Mouse (Mus musculus) liver, adult 2 months (tissue): Measurements from ENCODE around the gene Tuft1. TPM values are rescaled to one million over a fixed set of nuclear protein-coding genes. Genes with fewer than 3 reads are reported as not detected.
A peak's percentile ranks its signal among the peaks of the same experiment; 100 is the strongest.
"Not testable (repeated sequence)": the region's sequence is repeated elsewhere in the genome, so short reads cannot be mapped to it uniquely, and the experiment has no call there.

Source experiments
- DNase-seq: peaks from one replicate; pipeline ENCODE4 v3.0.0-alpha.2; 2011; ENCODE audit warnings: low read depth, low spot score; ENCODE audit errors: extremely low read depth
- H3K27ac ChIP-seq: fragments of 200-500 bp; replicated peaks from 2 replicates; pipeline ENCODE4 v1.5.1; 2012; ENCODE audit warnings: low read depth, mild to moderate bottlenecking, control low read depth, inconsistent platforms, low read length; ENCODE audit not compliant: insufficient read depth
- H3K27me3 ChIP-seq: fragments of 200-500 bp; 2 replicates; pipeline ENCODE4 v1.6.1; 2012; ENCODE audit warnings: mild to moderate bottlenecking, moderate library complexity, low read length, inconsistent platforms; ENCODE audit not compliant: control insufficient read depth, insufficient read depth
- H3K36me3 ChIP-seq: fragments of 200-500 bp; 2 replicates; pipeline ENCODE4 v1.6.1; 2012; ENCODE audit warnings: low read length, inconsistent platforms; ENCODE audit not compliant: control insufficient read depth, insufficient read depth
- H3K4me1 ChIP-seq: fragments of 200-500 bp; 2 replicates; pipeline ENCODE4 v1.6.1; 2011; ENCODE audit warnings: low read length; ENCODE audit not compliant: control insufficient read depth, insufficient read depth
- H3K4me3 ChIP-seq: fragments of 200-500 bp; 2 replicates; pipeline ENCODE4 v1.5.1; 2011; ENCODE audit warnings: low read depth, mild to moderate bottlenecking, control low read depth, low read length, moderate library complexity; ENCODE audit not compliant: insufficient read depth
- H3K79me2 ChIP-seq: fragments of 200-500 bp; 2 replicates; pipeline ENCODE4 v1.6.1; 2012; ENCODE audit warnings: inconsistent platforms, mild to moderate bottlenecking, low read length, moderate library complexity; ENCODE audit not compliant: control insufficient read depth, insufficient read depth
- H3K9ac ChIP-seq: fragments of 200-500 bp; 2 replicates; pipeline ENCODE4 v1.6.1; 2012; ENCODE audit warnings: low read depth, mild to moderate bottlenecking, control low read depth, inconsistent platforms, low read length
- CTCF ChIP-seq: fragments of 200-500 bp; IDR thresholded peaks from 2 replicates; pipeline ENCODE4 v1.5.1; 2011; ENCODE audit warnings: low read depth, low read length, control low read depth
- POLR2A ChIP-seq: fragments of 200-500 bp; IDR thresholded peaks from 2 replicates; pipeline ENCODE4 v1.6.1; 2011; ENCODE audit warnings: low read length, control low read depth; ENCODE audit not compliant: insufficient read depth; ENCODE audit errors: extremely low read depth
- WGBS: fragments of 180-500 bp; shearing (Covaris S2); methylation state at CpG from one replicate; pipeline ENCODE4 v1.1.7; 2018; 5-methylcytosine and 5-hydroxymethylcytosine counted together
- polyA plus RNA-seq: library from polyadenylated mRNA; depleted of rRNA; stranded (reverse); fragments of >200 nt; gene quantifications from 2 replicates; pipeline ENCODE4 v1.2.3, GENCODE M21; 2012
- total RNA-seq: library from RNA; depleted of rRNA; stranded (reverse); fragments of >200 nt; gene quantifications from 2 replicates; pipeline ENCODE4 v1.2.3, GENCODE M21; 2014

The Tuft1 gene
- total and polyA plus RNA-seq, 2 experiments: 2.6 to 7.3 TPM

GRCm38 (mm10) chr3:94693329-94693825 lies 34.7 kb upstream of the Tuft1 start, which contains the start of gene Selenbp2:
Gene Selenbp2, plus strand, starts transcription at chr3:94693556.
- H3K27ac ChIP-seq: peak within 1 kb of the TSS; percentile 77
- TF ChIP-seq POLR2A: peak; percentile 81
- no peak for TF ChIP-seq CTCF
- H3K27me3 ChIP-seq: no peaks in the 10 kb centered on the region
- no peaks in the 10 kb centered on the region for H3K79me2 ChIP-seq
- WGBS: 6% methylated on average over 5 of the region's 5 CpGs
- H3K36me3 ChIP-seq: peaks cover 6% of the 10 kb centered on the region
- peak; percentile 65 for DNase-seq
- H3K9ac ChIP-seq: peak within 1 kb of the TSS; percentile 71
- H3K4me1 ChIP-seq: peaks cover 24% of the 10 kb centered on the region
- peak within 1 kb of the TSS; percentile 37 for H3K4me3 ChIP-seq

GRCm38 (mm10) chr3:94691694-94692093 lies 33.0 kb upstream of the Tuft1 start:
- not testable (repeated sequence) for DNase-seq, H3K79me2 ChIP-seq, H3K27me3 ChIP-seq, H3K4me3 ChIP-seq, H3K9ac ChIP-seq, H3K36me3 ChIP-seq
- 91% methylated on average over 4 of the region's 4 CpGs for WGBS
- Histone ChIP-seq H3K4me1 (peaks cover 30% of the 10 kb centered on the region), H3K27ac (peak overlapping the region; percentile 70)

GRCm38 (mm10) chr3:94690616-94691247 lies 32.1 kb upstream of the Tuft1 start:
- Histone ChIP-seq H3K36me3 (no peaks in the 10 kb centered on the region), H3K4me3 (no peak overlapping the region), H3K9ac (peak overlapping the region; percentile 53; the same call in 1 of the 2 replicates), H3K4me1 (peaks cover 30% of the 10 kb centered on the region), H3K27me3 (no peaks in the 10 kb centered on the region), H3K27ac (peak overlapping the region; percentile 96), H3K79me2 (no peaks in the 10 kb centered on the region)
- peak; percentile 97 for DNase-seq
- TF ChIP-seq POLR2A (no peak), CTCF (no peak)

GRCm38 (mm10) chr3:94690162-94690561 lies 31.5 kb upstream of the Tuft1 start:
- Histone ChIP-seq H3K4me1 (peaks cover 31% of the 10 kb centered on the region), H3K9ac (peak overlapping the region; percentile 53), H3K27ac (peak overlapping the region; percentile 96)
- not testable (repeated sequence) for H3K79me2 ChIP-seq, H3K27me3 ChIP-seq, H3K36me3 ChIP-seq, H3K4me3 ChIP-seq
- peak; percentile 36 for DNase-seq
- WGBS: 34% methylated on average over 6 of the region's 6 CpGs

DNA sequence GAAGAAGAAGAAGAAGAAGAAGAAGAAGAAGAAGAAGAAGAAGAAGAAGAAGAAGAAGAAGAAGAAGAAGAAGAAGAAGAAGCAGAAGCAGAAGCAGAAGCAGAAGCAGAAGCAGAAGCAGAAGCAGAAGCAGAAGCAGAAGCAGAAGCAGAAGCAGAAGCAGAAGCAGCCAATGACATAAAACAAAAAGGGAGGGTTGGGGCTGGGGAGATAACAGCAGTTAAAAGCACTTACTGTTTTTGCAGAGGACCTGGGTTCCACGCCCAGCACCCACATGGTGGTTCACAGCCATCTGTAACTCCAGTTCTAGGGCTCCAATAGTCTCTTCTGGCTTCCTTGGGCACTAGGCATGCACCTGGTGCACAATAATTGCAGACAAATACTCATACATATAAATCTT lies 30.5 kb upstream of the Tuft1 start:
- H3K9ac ChIP-seq: not testable (repeated sequence)
- WGBS: 93% methylated on average over 1 of the region's 1 CpGs
- peaks cover 26% of the 10 kb centered on the region for H3K4me1 ChIP-seq

GRCm38 (mm10) chr3:94688698-94689097 lies 30.0 kb upstream of the Tuft1 start:
- DNase-seq: peak; percentile 78
- 33% methylated on average over 3 of the region's 3 CpGs for WGBS
- H3K4me3 ChIP-seq, H3K9ac ChIP-seq, H3K36me3 ChIP-seq, H3K79me2 ChIP-seq, H3K27ac ChIP-seq, H3K27me3 ChIP-seq: not testable (repeated sequence)
- peaks cover 27% of the 10 kb centered on the region for H3K4me1 ChIP-seq

More for the DNA sequence above, 30.5 kb upstream of the Tuft1 start:
- not testable (repeated sequence) for H3K36me3 ChIP-seq, H3K27me3 ChIP-seq, H3K4me3 ChIP-seq, H3K79me2 ChIP-seq, DNase-seq
- peak overlapping the region; percentile 96 for H3K27ac ChIP-seq

GRCm38 (mm10) chr3:94685989-94686772 lies 27.5 kb upstream of the Tuft1 start:
- H3K36me3 ChIP-seq, H3K79me2 ChIP-seq, H3K4me3 ChIP-seq, H3K27me3 ChIP-seq: not testable (repeated sequence)
- Histone ChIP-seq H3K4me1 (peaks cover 20% of the 10 kb centered on the region), H3K27ac (peak overlapping the region; percentile 99), H3K9ac (peak overlapping the region; percentile 37; the same call in 1 of the 2 replicates)
- peak; percentile 63 for DNase-seq
- WGBS: 67% methylated on average over 8 of the region's 8 CpGs
